Mouse (Mus musculus): ENCODE data around the gene F5. TPM values are rescaled to one million over a fixed set of nuclear protein-coding genes. Genes with fewer than 3 reads are reported as not detected.

The F5 gene
- polyA plus RNA-seq, 1 experiment, result not detected

DNA sequence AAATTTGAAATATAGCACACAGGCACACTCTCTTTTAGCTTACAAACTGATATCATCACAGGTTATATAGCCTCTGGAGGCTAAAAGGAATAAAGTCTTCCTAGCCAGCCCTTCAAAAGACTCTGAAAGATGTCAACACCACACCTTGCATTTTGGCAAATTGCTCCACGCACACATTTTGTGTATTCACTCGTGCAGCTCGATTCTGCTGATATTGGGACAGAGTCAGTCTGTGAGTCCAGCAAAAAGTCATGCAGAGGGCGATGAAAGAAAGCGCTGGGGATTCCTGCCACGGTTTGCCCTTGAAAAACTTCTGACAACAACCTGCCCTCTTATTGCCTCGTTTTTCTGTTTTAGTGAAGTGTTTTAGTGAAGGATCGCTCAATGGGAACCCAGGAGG lies 95.8 kb downstream of the F5 start:
- no peak overlapping the region for H3K4me3 ChIP-seq (ENCODE audit: insufficient read depth, low read length)
- H3K27ac ChIP-seq (ENCODE audit: insufficient read depth, low read length), result peak overlapping the region; percentile 72; the same call in 1 of the 2 replicates
- 0 out of 2 replicates have a peak, but pooled peaks cover 7% of the 10 kb centered on the region for H3K4me1 ChIP-seq (ENCODE audit: control insufficient read depth, insufficient read depth, low read length)
- TF ChIP-seq CTCF (IDR thresholded peaks at IDR 0.05; ENCODE audit: borderline replicate concordance, insufficient read depth, low read length) (no peak), POLR2A (IDR thresholded peaks at IDR 0.05; ENCODE audit: low read depth, low read length) (no peak)

DNA sequence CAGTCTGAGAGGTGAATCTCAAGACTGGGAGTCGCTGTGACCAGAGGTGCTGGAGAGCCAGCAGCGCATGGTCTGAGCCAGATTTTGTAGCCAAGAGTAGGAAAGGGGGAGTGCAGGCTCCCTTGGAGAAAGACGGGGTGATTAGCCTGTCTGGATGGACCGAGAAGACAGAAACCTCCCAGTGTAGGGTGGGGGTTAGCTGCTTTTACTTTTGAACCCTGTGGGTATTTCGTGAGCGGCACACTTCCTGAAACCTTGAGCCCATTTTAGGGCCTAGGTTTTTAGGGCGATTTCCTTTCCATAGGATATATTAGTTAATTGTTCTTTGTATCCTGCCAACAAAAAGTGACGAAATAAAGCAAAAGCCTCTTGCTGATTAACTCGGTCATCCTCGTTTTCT lies 96.3 kb downstream of the F5 start:
- H3K27ac ChIP-seq (ENCODE audit: insufficient read depth, low read length), result peak overlapping the region; percentile 72
- H3K4me3 ChIP-seq (ENCODE audit: insufficient read depth, low read length), result 0 out of 2 replicates have a peak overlapping the region, but pooled peaks have one; percentile 45
- H3K4me1 ChIP-seq (ENCODE audit: control insufficient read depth, insufficient read depth, low read length), result peaks cover 4% of the 10 kb centered on the region; the same call in 1 of the 2 replicates
- TF ChIP-seq POLR2A (IDR thresholded peaks at IDR 0.05; ENCODE audit: low read depth, low read length) (no peak), CTCF (IDR thresholded peaks at IDR 0.05; ENCODE audit: borderline replicate concordance, insufficient read depth, low read length) (no peak)

DNA sequence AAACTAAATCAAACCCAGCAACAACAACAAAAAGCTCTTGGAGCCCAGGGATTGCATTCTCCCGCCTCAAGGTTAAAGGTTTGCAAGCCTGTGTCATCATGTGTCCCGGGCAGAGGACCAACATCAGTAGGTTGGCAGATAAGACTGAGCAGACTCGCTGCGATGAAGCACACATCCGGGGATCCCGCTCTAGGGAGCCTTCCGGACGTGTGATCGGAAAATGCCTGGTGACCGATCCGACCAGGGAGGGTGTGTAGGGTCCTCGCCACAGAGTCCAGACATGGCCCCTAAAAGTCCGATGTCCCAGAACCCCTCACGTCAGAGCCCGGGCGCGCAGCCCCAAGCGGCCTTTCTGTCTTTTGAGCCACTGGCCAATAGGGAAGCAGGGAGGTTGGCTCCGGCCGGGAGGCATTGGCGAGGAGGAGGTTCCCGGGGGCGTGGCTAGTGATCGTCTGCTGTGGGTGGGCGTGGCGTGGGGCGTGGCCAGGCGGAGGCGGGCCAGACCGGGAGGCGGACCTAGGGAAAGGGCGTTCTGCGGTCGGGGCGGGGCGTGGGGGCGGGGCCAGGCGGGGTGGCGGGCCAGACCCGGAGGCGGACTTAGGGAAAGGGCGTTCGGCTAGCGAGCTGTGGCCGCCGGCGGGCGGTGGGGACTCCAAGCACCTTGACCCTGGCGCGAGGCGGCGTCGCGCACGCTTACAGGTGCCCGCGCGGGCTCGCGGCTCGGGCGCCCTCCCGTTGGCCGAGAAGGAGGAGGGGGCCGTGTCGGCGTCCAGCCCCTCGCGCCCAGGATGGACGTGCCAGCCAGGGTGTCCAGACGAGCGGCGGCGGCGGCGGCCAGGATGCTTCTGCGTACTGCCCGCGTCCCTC lies 97.1 kb downstream of the F5 start, which contains the start of gene Slc19a2:
TSS of gene Slc19a2 (plus strand) at position 582 of the 867 bp plus-strand sequence.
- H3K4me1 ChIP-seq (ENCODE audit: control insufficient read depth, insufficient read depth, low read length), result peaks cover 4% of the 10 kb centered on the region; the same call in 1 of the 2 replicates
- TF ChIP-seq CTCF (IDR thresholded peaks at IDR 0.05; ENCODE audit: borderline replicate concordance, insufficient read depth, low read length), result no peak
- TF ChIP-seq POLR2A (IDR thresholded peaks at IDR 0.05; ENCODE audit: low read depth, low read length), result peak; percentile 89
- peak within 1 kb of the TSS; percentile 90 for H3K4me3 ChIP-seq (ENCODE audit: insufficient read depth, low read length)
- peak within 1 kb of the TSS; percentile 72 for H3K27ac ChIP-seq (ENCODE audit: insufficient read depth, low read length)

DNA sequence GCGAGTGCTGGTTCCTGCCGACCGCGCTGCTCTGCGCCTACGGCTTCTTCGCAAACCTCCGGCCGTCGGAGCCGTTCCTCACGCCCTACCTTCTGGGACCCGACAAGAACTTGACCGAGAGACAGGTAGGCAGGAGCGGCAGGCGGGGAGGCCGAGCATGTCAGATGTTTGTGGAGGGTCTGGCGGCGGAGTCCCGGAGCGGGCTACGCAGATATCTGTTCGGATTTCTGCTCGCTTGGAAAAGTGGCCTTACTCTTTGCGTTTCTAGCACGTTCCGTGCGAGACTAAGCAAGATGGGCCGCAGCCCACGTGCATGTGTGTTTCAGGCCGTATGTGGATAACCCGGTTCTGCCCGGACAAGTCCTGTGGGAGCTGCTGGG lies 97.7 kb downstream of the F5 start:
- peaks cover 4% of the 10 kb centered on the region; the same call in 1 of the 2 replicates for H3K4me1 ChIP-seq (ENCODE audit: control insufficient read depth, insufficient read depth, low read length)
- H3K27ac ChIP-seq (ENCODE audit: insufficient read depth, low read length), result peak overlapping the region; percentile 39
- H3K4me3 ChIP-seq (ENCODE audit: insufficient read depth, low read length), result peak overlapping the region; percentile 90
- TF ChIP-seq POLR2A (IDR thresholded peaks at IDR 0.05; ENCODE audit: low read depth, low read length) (no peak; the same call in 1 of the 2 replicates), CTCF (IDR thresholded peaks at IDR 0.05; ENCODE audit: borderline replicate concordance, insufficient read depth, low read length) (no peak)

DNA sequence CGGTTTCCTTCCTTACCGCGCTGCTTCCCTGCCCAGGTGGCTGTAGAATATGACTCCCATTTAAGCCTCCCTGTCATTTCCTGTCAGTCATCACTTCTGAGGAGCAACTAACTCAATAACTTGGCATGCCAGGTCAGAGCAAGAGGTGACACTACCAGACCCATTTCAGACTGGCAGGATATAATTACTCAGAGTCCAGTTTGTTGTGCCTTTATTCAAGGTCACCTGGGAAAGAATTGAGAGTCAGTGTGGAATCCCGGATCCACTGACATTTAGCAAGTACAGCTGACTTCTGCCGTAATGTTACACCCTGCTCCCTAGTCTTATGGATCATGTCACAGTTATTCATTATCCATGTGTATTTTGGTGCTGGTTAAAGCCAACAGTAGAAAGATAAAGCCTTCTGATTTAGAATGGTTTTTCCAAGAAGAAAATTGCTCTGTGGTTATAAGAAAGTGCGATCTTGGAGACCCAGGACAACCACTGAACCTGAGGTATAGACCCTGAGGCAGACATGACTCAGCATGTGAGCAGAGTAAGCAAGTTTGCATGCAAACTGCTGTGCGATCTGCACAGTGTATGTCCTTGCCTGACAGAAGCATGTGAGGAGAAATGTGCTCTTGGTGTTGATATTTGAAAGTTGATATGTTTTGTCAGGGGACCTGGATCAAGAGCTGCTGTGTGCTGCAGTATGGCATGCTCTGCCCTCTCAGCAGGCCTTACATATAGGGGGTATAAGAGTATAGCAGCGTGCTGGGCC lies 98.9 kb downstream of the F5 start:
- Histone ChIP-seq H3K4me3 (ENCODE audit: insufficient read depth, low read length) (peak overlapping the region; percentile 90), H3K27ac (ENCODE audit: insufficient read depth, low read length) (no peak overlapping the region), H3K4me1 (ENCODE audit: control insufficient read depth, insufficient read depth, low read length) (peaks cover 4% of the 10 kb centered on the region; the same call in 1 of the 2 replicates)
- TF ChIP-seq CTCF (IDR thresholded peaks at IDR 0.05; ENCODE audit: borderline replicate concordance, insufficient read depth, low read length) (no peak), POLR2A (IDR thresholded peaks at IDR 0.05; ENCODE audit: low read depth, low read length) (no peak)

DNA sequence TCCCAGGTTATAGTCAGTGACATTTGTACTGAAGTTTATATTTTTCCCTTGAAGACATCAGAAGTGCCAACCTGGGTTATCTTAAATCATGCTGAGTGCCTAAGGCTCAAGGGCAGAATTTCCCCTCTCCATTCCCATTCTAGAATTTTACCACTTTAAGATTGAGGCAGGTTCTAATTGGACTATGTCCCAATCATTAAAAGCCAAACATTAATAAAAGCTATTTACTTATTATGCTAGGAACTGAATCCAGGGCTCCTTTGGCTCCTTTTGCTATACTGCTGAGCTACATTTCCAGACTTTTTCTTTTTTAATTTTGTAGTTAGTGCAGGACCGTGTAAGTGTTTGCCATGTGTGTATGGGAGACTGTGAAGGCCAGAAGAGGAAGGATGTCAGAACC lies 99.8 kb downstream of the F5 start:
- Histone ChIP-seq H3K27ac (ENCODE audit: insufficient read depth, low read length) (no peak overlapping the region), H3K4me3 (ENCODE audit: insufficient read depth, low read length) (no peak overlapping the region; the same call in 1 of the 2 replicates), H3K4me1 (ENCODE audit: control insufficient read depth, insufficient read depth, low read length) (peaks cover 4% of the 10 kb centered on the region; the same call in 1 of the 2 replicates)
- TF ChIP-seq POLR2A (IDR thresholded peaks at IDR 0.05; ENCODE audit: low read depth, low read length) (no peak), CTCF (IDR thresholded peaks at IDR 0.05; ENCODE audit: borderline replicate concordance, insufficient read depth, low read length) (no peak)

DNA sequence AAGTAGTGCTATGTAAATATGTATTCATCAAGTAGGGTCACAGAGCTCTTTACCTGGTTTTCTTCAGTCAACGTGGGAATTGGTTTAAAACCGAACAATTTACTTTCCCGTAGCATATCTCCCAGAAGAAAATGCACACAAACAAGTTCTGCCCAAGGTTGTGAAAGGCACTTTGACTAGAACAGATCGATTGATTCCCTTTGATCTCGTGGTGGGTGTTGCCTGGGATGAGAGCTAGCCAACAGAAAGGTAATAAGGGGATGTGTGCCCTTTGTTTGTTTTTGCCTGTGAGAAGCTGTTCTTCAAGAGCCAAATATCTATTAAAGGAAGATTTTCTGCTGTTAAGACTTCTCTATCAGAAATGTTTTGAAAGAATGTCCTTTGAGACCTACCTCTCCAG lies 100.9 kb downstream of the F5 start:
- Histone ChIP-seq H3K4me3 (ENCODE audit: insufficient read depth, low read length) (no peak overlapping the region), H3K4me1 (ENCODE audit: control insufficient read depth, insufficient read depth, low read length) (peaks cover 3% of the 10 kb centered on the region; the same call in 1 of the 2 replicates), H3K27ac (ENCODE audit: insufficient read depth, low read length) (no peak overlapping the region)
- TF ChIP-seq CTCF (IDR thresholded peaks at IDR 0.05; ENCODE audit: borderline replicate concordance, insufficient read depth, low read length), result no peak
- no peak for TF ChIP-seq POLR2A (IDR thresholded peaks at IDR 0.05; ENCODE audit: low read depth, low read length)

DNA sequence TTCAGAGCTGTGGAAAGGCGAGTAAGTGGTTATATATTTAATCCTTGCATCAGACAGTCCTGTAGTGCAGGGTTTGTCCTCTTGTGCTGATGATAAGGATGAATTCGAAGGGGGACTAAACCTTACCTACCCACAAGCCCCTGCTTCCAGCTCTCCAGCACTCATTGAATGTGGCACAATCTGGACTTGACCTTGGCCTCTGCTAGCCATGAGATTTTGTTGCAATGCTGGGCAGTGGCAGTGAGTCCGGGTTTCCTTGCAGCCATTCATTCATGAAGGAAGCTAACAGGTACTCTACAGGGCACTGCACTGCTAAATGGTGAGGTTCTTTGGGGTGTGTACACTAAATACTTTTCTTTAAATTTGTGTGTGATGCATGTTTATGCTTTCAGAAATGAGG lies 103.2 kb downstream of the F5 start:
- TF ChIP-seq POLR2A (IDR thresholded peaks at IDR 0.05; ENCODE audit: low read depth, low read length), result no peak
- no peak for TF ChIP-seq CTCF (IDR thresholded peaks at IDR 0.05; ENCODE audit: borderline replicate concordance, insufficient read depth, low read length)
- Histone ChIP-seq H3K27ac (ENCODE audit: insufficient read depth, low read length) (no peak overlapping the region), H3K4me3 (ENCODE audit: insufficient read depth, low read length) (no peak overlapping the region), H3K4me1 (ENCODE audit: control insufficient read depth, insufficient read depth, low read length) (no peaks in the 10 kb centered on the region; the same call in 1 of the 2 replicates)

DNA sequence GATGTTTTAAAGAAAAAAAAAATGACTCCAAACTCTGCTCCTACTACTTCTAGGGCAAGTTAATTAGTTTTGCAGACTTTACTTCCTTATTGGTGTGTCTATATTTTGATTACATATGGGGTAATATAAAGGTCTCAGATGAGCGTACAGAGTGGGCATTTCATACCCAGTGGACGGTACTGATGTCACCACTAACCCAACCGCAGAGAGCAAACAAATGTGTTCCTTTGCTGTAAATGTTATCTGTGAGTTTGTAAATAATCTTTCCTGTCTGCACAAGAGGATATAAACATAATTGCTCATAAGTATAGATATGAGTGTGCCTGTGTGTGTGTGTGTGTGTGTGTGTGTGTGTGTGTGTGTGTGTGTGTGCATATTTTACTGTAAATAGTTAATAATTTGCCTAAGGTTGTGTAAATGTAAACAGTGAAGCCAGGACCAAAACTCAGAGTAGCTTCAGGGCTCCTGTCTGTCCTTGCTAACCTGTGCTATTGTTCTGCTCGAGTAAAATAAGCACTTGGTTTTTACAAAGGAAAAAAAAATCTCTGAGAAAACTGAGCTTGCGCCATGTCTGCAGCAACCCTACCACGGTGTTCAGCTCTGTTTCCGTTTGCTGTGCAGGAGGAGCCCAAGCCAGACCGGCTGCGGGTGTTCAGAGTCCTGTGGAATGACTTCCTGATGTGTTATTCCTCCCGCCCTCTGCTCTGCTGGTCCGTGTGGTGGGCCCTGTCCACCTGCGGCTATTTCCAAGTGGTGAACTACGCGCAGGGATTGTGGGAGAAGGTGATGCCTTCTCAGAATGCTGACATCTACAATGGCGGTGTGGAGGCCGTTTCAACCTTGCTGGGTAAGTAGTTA lies 108.8 kb downstream of the F5 start:
- H3K4me1 ChIP-seq (ENCODE audit: control insufficient read depth, insufficient read depth, low read length), result peaks cover 2% of the 10 kb centered on the region; the same call in 1 of the 2 replicates
- no peak overlapping the region for H3K4me3 ChIP-seq (ENCODE audit: insufficient read depth, low read length)
- TF ChIP-seq CTCF (IDR thresholded peaks at IDR 0.05; ENCODE audit: borderline replicate concordance, insufficient read depth, low read length) (no peak), POLR2A (IDR thresholded peaks at IDR 0.05; ENCODE audit: low read depth, low read length) (no peak)
- H3K27ac ChIP-seq (ENCODE audit: insufficient read depth, low read length), result no peak overlapping the region
